Mouse (Mus musculus): ENCODE measurements around the gene Arhgap42. TPM values are rescaled to one million over a fixed set of nuclear protein-coding genes. Genes with fewer than 3 reads are reported as not detected.

The Arhgap42 gene
- total RNA-seq, 1 experiment, result 4.3 TPM

GRCm38 (mm10) chr9:9041009-9041408 is 197.9 kb downstream of the Arhgap42 start:
- in situ Hi-C loops (cut with MboI; ENCODE audit: low sequenced_read_pairs in 2 of 2, unreplicated experiment in 2 of 2), result loop anchor here in 1 of 2 experiments (10.0 kb wide), 1 partner anchor 334 kb away; no protein-coding TSS in a partner anchor
- DNase-seq (ENCODE audit: low read depth, low spot score), result no peak
- no peak for TF ChIP-seq ZC3H11A (IDR thresholded peaks at IDR 0.05; ENCODE audit: borderline replicate concordance, low read depth, low read length)
- no peak for TF ChIP-seq HCFC1 (IDR thresholded peaks at IDR 0.05; ENCODE audit: borderline replicate concordance, insufficient read depth, low read length)
- TF ChIP-seq MAFK (IDR thresholded peaks at IDR 0.05; ENCODE audit: insufficient read depth, low read depth, low read length), result no peak
- TF ChIP-seq CHD2 (IDR thresholded peaks at IDR 0.05; ENCODE audit: low read depth, low read length), result no peak
- no peak for TF ChIP-seq ZNF384 (IDR thresholded peaks at IDR 0.05; ENCODE audit: low read depth, low read length)

GRCm38 (mm10) chr9:9037017-9037671 is 201.8 kb downstream of the Arhgap42 start:
- TF ChIP-seq CHD2 (IDR thresholded peaks at IDR 0.05; ENCODE audit: low read depth, low read length) (no peak), ZNF384 (IDR thresholded peaks at IDR 0.05; ENCODE audit: low read depth, low read length) (no peak), HCFC1 (IDR thresholded peaks at IDR 0.05; ENCODE audit: borderline replicate concordance, insufficient read depth, low read length) (no peak), ZC3H11A (IDR thresholded peaks at IDR 0.05; ENCODE audit: borderline replicate concordance, low read depth, low read length) (no peak), MAFK (IDR thresholded peaks at IDR 0.05; ENCODE audit: insufficient read depth, low read depth, low read length) (no peak)
- H3K4me3 ChIP-seq (ENCODE audit: insufficient read depth in 1 of 2, low read depth in 1 of 2, low read length in 2 of 2, poor library complexity in 1 of 2, severe bottlenecking in 1 of 2), result no peak overlapping the region
- H3K9me3 ChIP-seq (ENCODE audit: control insufficient read depth, insufficient read depth, low read depth, low read length), result no peaks in the 10 kb centered on the region
- H3K9ac ChIP-seq (ENCODE audit: insufficient read depth, low read depth, low read length, poor library complexity, severe bottlenecking), result no peak overlapping the region
- H3K27ac ChIP-seq (ENCODE audit: insufficient read depth, low read depth, low read length, poor library complexity, severe bottlenecking), result no peak overlapping the region
- no peaks in the 10 kb centered on the region for H3K4me1 ChIP-seq (ENCODE audit: control insufficient read depth in 2 of 2, insufficient read depth in 2 of 2, low read length in 2 of 2, poor library complexity in 1 of 2)
- DNase-seq (ENCODE audit: low read depth, low spot score), result no peak
- in situ Hi-C loops (cut with MboI; ENCODE audit: low sequenced_read_pairs in 2 of 2, unreplicated experiment in 2 of 2), result no loop called here
- no peaks in the 10 kb centered on the region; the same call in 1 of the 2 replicates for H3K36me3 ChIP-seq (ENCODE audit: control insufficient read depth, insufficient read depth, low read length, poor library complexity, severe bottlenecking)

More at GRCm38 (mm10) chr9:9041009-9041408, 197.9 kb downstream of the Arhgap42 start:
- peak overlapping the region; percentile 31; the same call in 1 of the 2 replicates for H3K27ac ChIP-seq (ENCODE audit: insufficient read depth, low read depth, low read length, poor library complexity, severe bottlenecking)
- no peak overlapping the region for H3K4me3 ChIP-seq (ENCODE audit: insufficient read depth in 1 of 2, low read depth in 1 of 2, low read length in 2 of 2, poor library complexity in 1 of 2, severe bottlenecking in 1 of 2)
- peaks cover 0 to 1% of the 10 kb centered on the region in 2 experiments; a peak in 1 of 4 replicates for H3K4me1 ChIP-seq (ENCODE audit: control insufficient read depth in 2 of 2, insufficient read depth in 2 of 2, low read length in 2 of 2, poor library complexity in 1 of 2)
- no peak overlapping the region for H3K9ac ChIP-seq (ENCODE audit: insufficient read depth, low read depth, low read length, poor library complexity, severe bottlenecking)
- H3K9me3 ChIP-seq (ENCODE audit: control insufficient read depth, insufficient read depth, low read depth, low read length), result no peaks in the 10 kb centered on the region
- H3K36me3 ChIP-seq (ENCODE audit: control insufficient read depth, insufficient read depth, low read length, poor library complexity, severe bottlenecking), result no peaks in the 10 kb centered on the region; the same call in 1 of the 2 replicates

GRCm38 (mm10) chr9:9027904-9028303 is 211.0 kb downstream of the Arhgap42 start:
- no peaks in the 10 kb centered on the region; the same call in 1 of the 2 replicates for H3K36me3 ChIP-seq (ENCODE audit: control insufficient read depth, insufficient read depth, low read length, poor library complexity, severe bottlenecking)
- H3K9ac ChIP-seq (ENCODE audit: insufficient read depth, low read depth, low read length, poor library complexity, severe bottlenecking), result no peak overlapping the region
- H3K9me3 ChIP-seq (ENCODE audit: control insufficient read depth, insufficient read depth, low read depth, low read length), result no peaks in the 10 kb centered on the region
- TF ChIP-seq ZC3H11A (IDR thresholded peaks at IDR 0.05; ENCODE audit: borderline replicate concordance, low read depth, low read length) (no peak), CHD2 (IDR thresholded peaks at IDR 0.05; ENCODE audit: low read depth, low read length) (no peak), MAFK (IDR thresholded peaks at IDR 0.05; ENCODE audit: insufficient read depth, low read depth, low read length) (no peak), HCFC1 (IDR thresholded peaks at IDR 0.05; ENCODE audit: borderline replicate concordance, insufficient read depth, low read length) (no peak), ZNF384 (IDR thresholded peaks at IDR 0.05; ENCODE audit: low read depth, low read length) (no peak)
- peak overlapping the region; percentile 84; the same call in 1 of the 2 replicates for H3K27ac ChIP-seq (ENCODE audit: insufficient read depth, low read depth, low read length, poor library complexity, severe bottlenecking)
- in situ Hi-C loops (cut with MboI; ENCODE audit: low sequenced_read_pairs in 2 of 2, unreplicated experiment in 2 of 2), result no loop called here
- H3K4me1 ChIP-seq (ENCODE audit: control insufficient read depth in 2 of 2, insufficient read depth in 2 of 2, low read length in 2 of 2, poor library complexity in 1 of 2), result peaks cover 5 to 16% of the 10 kb centered on the region in 2 experiments
- peak; percentile 44 for DNase-seq (ENCODE audit: low read depth, low spot score)
- no peak overlapping the region for H3K4me3 ChIP-seq (ENCODE audit: insufficient read depth in 1 of 2, low read depth in 1 of 2, low read length in 2 of 2, poor library complexity in 1 of 2, severe bottlenecking in 1 of 2)

DNA sequence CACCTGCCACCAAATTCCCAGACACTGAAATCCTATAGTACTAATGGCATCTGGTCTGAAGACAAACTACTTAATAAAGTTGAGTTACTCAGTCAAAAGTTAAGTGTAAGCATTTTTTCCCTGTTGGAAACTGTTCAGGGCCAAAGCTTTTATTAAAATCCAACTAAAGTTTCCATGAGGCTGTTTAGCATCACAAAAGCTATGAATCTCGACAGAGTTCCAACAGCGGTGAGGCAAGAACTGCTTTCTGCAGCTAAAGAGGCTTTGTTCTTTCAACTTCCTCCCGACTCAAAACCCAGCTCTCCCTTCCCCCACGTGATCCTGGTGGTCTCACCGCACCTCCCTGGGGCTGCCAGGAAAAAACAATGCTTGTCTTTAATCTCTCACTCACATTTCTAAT is 211.5 kb downstream of the Arhgap42 start:
- H3K36me3 ChIP-seq (ENCODE audit: control insufficient read depth, insufficient read depth, low read length, poor library complexity, severe bottlenecking), result no peaks in the 10 kb centered on the region; the same call in 1 of the 2 replicates
- peak overlapping the region; percentile 93 for H3K27ac ChIP-seq (ENCODE audit: insufficient read depth, low read depth, low read length, poor library complexity, severe bottlenecking)
- peaks cover 5 to 16% of the 10 kb centered on the region in 2 experiments for H3K4me1 ChIP-seq (ENCODE audit: control insufficient read depth in 2 of 2, insufficient read depth in 2 of 2, low read length in 2 of 2, poor library complexity in 1 of 2)
- in situ Hi-C loops (cut with MboI; ENCODE audit: low sequenced_read_pairs in 2 of 2, unreplicated experiment in 2 of 2), result no loop called here
- no peak overlapping the region for H3K4me3 ChIP-seq (ENCODE audit: insufficient read depth in 1 of 2, low read depth in 1 of 2, low read length in 2 of 2, poor library complexity in 1 of 2, severe bottlenecking in 1 of 2)
- H3K9ac ChIP-seq (ENCODE audit: insufficient read depth, low read depth, low read length, poor library complexity, severe bottlenecking), result no peak overlapping the region
- H3K9me3 ChIP-seq (ENCODE audit: control insufficient read depth, insufficient read depth, low read depth, low read length), result no peaks in the 10 kb centered on the region
- TF ChIP-seq ZNF384 (IDR thresholded peaks at IDR 0.05; ENCODE audit: low read depth, low read length) (no peak), CHD2 (IDR thresholded peaks at IDR 0.05; ENCODE audit: low read depth, low read length) (peak; percentile 11; the same call in 1 of the 2 replicates), ZC3H11A (IDR thresholded peaks at IDR 0.05; ENCODE audit: borderline replicate concordance, low read depth, low read length) (no peak), MAFK (IDR thresholded peaks at IDR 0.05; ENCODE audit: insufficient read depth, low read depth, low read length) (peak; percentile 69)
- DNase-seq (ENCODE audit: low read depth, low spot score), result peak; percentile 59
